Mouse (Mus musculus) thymus, adult 2 months (tissue): Measurements from ENCODE around the gene Map3k19. TPM values are rescaled to one million over a fixed set of nuclear protein-coding genes. Genes with fewer than 3 reads are reported as not detected.
A peak's percentile ranks its signal among the peaks of the same experiment; 100 is the strongest.

Source experiments
- DNase-seq: peaks from one replicate; pipeline ENCODE4 v3.0.0; 2021
- H3K27ac ChIP-seq: fragments of 200-500 bp; 2 replicates; pipeline ENCODE4 v1.5.1; 2012; ENCODE audit warnings: low read length, control low read depth; ENCODE audit not compliant: control insufficient read depth, insufficient read depth
- H3K27me3 ChIP-seq: fragments of 200-500 bp; 2 replicates; pipeline ENCODE4 v1.6.1; 2012; ENCODE audit warnings: mild to moderate bottlenecking, low read length, moderate library complexity, mixed read lengths; ENCODE audit not compliant: control insufficient read depth, insufficient read depth
- H3K36me3 ChIP-seq: fragments of 200-500 bp; 2 replicates; pipeline ENCODE4 v1.6.1; 2012; ENCODE audit warnings: mild to moderate bottlenecking, low read length, moderate library complexity; ENCODE audit not compliant: control insufficient read depth, insufficient read depth
- H3K4me1 ChIP-seq: fragments of 200-500 bp; replicated peaks from 2 replicates; pipeline ENCODE4 v1.6.1; 2012; ENCODE audit warnings: low read length; ENCODE audit not compliant: control insufficient read depth, insufficient read depth
- H3K4me3 ChIP-seq: fragments of 200-500 bp; 2 replicates; pipeline ENCODE4 v1.5.1; 2012; ENCODE audit warnings: mild to moderate bottlenecking, low read length, control low read depth, moderate library complexity; ENCODE audit not compliant: control insufficient read depth, insufficient read depth
- CTCF ChIP-seq: fragments of 200-500 bp; IDR thresholded peaks from 2 replicates; pipeline ENCODE4 v1.5.1; 2012; ENCODE audit warnings: mild to moderate bottlenecking, control low read depth, low read length, moderate library complexity, borderline replicate concordance; ENCODE audit not compliant: control insufficient read depth, poor library complexity, insufficient read depth; ENCODE audit errors: extremely low read depth
- POLR2A ChIP-seq: fragments of 200-500 bp; IDR thresholded peaks from 2 replicates; pipeline ENCODE4 v1.6.1; 2012; ENCODE audit warnings: mild to moderate bottlenecking, low read length, control low read depth, moderate library complexity; ENCODE audit not compliant: control insufficient read depth, poor library complexity, insufficient read depth; ENCODE audit errors: extremely low read depth
- WGBS: fragments of 180-500 bp; shearing (Covaris S2); methylation state at CpG from one replicate; pipeline ENCODE4 v1.1.7; 2018; 5-methylcytosine and 5-hydroxymethylcytosine counted together
- polyA plus RNA-seq: library from polyadenylated mRNA; depleted of rRNA; stranded (reverse); fragments of >200 nt; gene quantifications from 2 replicates; pipeline ENCODE4 v1.2.3, GENCODE M21; 2012; rRNA removed

Map3k19 gene
- polyA plus RNA-seq: 0.54 and 0.73 TPM in 2 replicates

- Histone ChIP-seq H3K27ac (no peak within 1 kb of the TSS), H3K36me3 (no peaks in the 10 kb centered on the region), H3K27me3 (no peaks in the 10 kb centered on the region), H3K4me1 (no peaks in the 10 kb centered on the region), H3K4me3 (no peak within 1 kb of the TSS)
- no peak for TF ChIP-seq POLR2A
- no peak for TF ChIP-seq CTCF
- WGBS: 95% methylated on average over 14 of the region's 14 CpGs
- DNase-seq: no peak
These were observed at the start of gene Map3k19 for GRCm38 (mm10) chr1:127854486-127855222. TSS of gene Map3k19 (minus strand) at chr1:127855031.

DNA sequence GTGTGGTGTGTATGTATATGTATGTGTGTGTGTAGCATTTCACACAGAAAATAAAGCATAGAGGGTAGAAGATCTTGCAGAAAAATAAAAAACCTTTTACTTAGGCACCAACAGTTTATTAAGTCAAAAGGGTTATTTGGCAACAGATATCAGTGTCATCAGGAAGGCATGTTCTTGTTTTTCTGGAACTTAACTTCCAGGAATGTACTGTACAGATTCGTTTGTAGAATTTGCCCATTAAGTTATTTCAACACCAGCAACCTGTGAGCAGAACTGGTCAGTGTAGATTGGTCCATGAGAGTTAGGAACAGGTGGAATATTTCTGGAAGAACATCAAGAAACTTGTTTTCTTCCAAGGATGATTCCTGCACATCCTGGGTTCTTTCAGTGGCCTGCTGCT lies 44.6 kb upstream of the Map3k19 start:
- Histone ChIP-seq H3K27me3 (no peaks in the 10 kb centered on the region), H3K4me1 (no peaks in the 10 kb centered on the region), H3K4me3 (no peak overlapping the region), H3K27ac (no peak overlapping the region), H3K36me3 (peaks cover 14% of the 10 kb centered on the region)
- WGBS: 96% methylated on average over 1 of the region's 1 CpGs
- DNase-seq: no peak
- TF ChIP-seq POLR2A (no peak), CTCF (no peak)

GRCm38 (mm10) chr1:127869276-127869675 lies 14.4 kb upstream of the Map3k19 start:
- H3K36me3 ChIP-seq: peaks cover 6% of the 10 kb centered on the region; the same call in 1 of the 2 replicates
- no peaks in the 10 kb centered on the region for H3K27me3 ChIP-seq
- H3K4me3 ChIP-seq: peak overlapping the region; percentile 96
- TF ChIP-seq POLR2A (no peak), CTCF (no peak)
- DNase-seq: no peak
- no peaks in the 10 kb centered on the region for H3K4me1 ChIP-seq
- 34% methylated on average over 8 of the region's 8 CpGs for WGBS
- peak overlapping the region; percentile 85; the same call in 1 of the 2 replicates for H3K27ac ChIP-seq

DNA sequence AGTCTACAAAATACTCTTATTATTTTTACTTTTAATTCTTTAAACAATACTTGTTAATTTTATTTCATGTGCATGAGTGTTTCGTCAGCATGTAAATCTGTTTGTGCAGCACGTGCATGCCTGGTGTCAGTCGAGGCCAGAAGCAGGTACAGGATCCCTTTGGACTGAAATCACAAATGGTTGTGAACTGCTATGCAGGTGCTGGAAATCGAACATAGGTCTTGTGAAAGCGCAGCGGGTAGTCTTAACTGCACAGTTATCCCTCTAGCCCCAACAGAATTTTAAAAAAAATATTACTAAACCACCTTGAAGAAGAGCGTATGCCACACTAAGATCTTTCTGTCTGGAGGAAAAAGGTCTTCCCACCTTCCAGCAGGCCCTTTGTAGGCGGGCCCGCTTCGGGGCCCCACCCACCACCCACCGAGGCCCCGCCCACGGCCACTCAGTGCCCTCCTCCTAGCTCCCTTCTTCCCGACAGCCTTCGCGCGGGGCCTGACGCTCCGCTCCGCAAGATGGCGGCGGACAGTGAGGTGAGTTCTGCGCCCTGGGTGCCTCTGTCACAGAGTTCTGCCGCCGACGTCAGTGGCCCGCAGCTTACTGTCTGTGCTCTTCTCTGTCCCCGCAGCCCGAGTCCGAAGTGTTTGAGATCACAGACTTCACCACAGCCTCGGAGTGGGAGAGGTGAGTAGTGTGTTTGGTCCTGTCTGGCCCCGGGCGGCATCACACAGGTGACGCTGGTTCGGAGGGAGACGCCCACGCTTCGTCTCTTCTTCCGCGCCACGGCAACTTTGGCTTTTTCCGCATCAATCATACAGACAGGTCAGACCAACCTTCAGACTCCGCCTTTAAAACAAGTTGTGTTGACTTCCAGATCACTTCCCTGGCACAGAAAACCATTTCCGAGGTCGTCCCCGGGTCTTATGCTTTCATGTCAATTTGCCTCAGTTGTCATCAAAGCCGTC lies 13.8 kb upstream of the Map3k19 start, which contains the start of gene Rab3gap1:
TSS of gene Rab3gap1 (plus strand) at position 474 of the 962 bp plus-strand sequence.
- Histone ChIP-seq H3K27ac (peak within 1 kb of the TSS; percentile 85), H3K27me3 (no peaks in the 10 kb centered on the region), H3K4me3 (peak within 1 kb of the TSS; percentile 96), H3K4me1 (no peaks in the 10 kb centered on the region), H3K36me3 (0 out of 2 replicates have a peak, but pooled peaks cover 3% of the 10 kb centered on the region)
- TF ChIP-seq POLR2A: peak; percentile 83
- TF ChIP-seq CTCF: 0 out of 2 replicates have a peak, but pooled peaks have one; percentile 30
- peak; percentile 94 for DNase-seq
- 12% methylated on average over 47 of the region's 47 CpGs for WGBS

DNA sequence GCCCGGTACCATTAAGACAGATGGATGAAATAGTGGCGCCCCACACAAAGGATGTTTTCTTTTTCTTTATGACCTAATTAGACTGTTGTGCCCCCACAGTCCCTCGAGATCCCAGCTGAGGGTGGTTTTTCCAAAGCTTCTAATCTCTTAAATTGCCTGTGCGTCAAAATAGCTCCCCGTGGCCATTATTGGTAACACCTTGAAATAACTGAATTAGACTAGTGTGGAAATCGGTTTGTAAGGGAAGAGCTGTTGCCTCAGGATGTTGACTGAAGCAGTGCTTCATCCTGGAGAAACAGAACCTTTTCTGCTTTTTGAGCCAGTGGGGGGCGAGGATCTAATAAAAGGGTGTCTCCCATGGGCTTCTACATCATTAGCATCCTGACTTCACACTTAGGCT lies 9.0 kb upstream of the Map3k19 start:
- Histone ChIP-seq H3K36me3 (no peaks in the 10 kb centered on the region), H3K27me3 (no peaks in the 10 kb centered on the region), H3K4me3 (no peak overlapping the region), H3K4me1 (no peaks in the 10 kb centered on the region), H3K27ac (no peak overlapping the region)
- no peak for DNase-seq
- TF ChIP-seq CTCF (no peak), POLR2A (no peak)
- 88% methylated on average over 7 of the region's 7 CpGs for WGBS

GRCm38 (mm10) chr1:127861900-127862299 lies 7.1 kb upstream of the Map3k19 start:
- H3K4me1 ChIP-seq: no peaks in the 10 kb centered on the region
- WGBS: 95% methylated on average over 5 of the region's 5 CpGs
- H3K27me3 ChIP-seq: no peaks in the 10 kb centered on the region
- no peak overlapping the region for H3K27ac ChIP-seq
- TF ChIP-seq CTCF: no peak
- no peak for TF ChIP-seq POLR2A
- no peaks in the 10 kb centered on the region for H3K36me3 ChIP-seq
- H3K4me3 ChIP-seq: no peak overlapping the region
- DNase-seq: no peak
